Mouse (Mus musculus) c-Kit-negative CD71-positive TER-119-positive erythroid progenitor cells, embryonic 14.5 days (primary cell): Measurements from ENCODE around the gene Drd2.

Source experiments
- DNase-seq: peaks from one replicate; pipeline ENCODE4 v3.0.0-alpha.2; 2013; ENCODE audit warnings: low read depth, low spot score

Drd2 gene

GRCm38 (mm10) chr9:49340136-49341043 is at the start of gene Drd2:
Gene Drd2 (plus strand): TSS chr9:49340627.
- no peak for DNase-seq

GRCm38 (mm10) chr9:49295101-49295500 is 45.3 kb upstream of the Drd2 start:
- no peak for DNase-seq

GRCm38 (mm10) chr9:49307576-49307975 is 32.9 kb upstream of the Drd2 start:
- DNase-seq = no peak

GRCm38 (mm10) chr9:49310821-49311220 is 29.6 kb upstream of the Drd2 start:
- DNase-seq = no peak

GRCm38 (mm10) chr9:49318638-49319037 is 21.8 kb upstream of the Drd2 start:
- no peak for DNase-seq

- DNase-seq = no peak
These were observed 578 bp downstream of the Drd2 start for GRCm38 (mm10) chr9:49341044-49341365.

- DNase-seq = no peak
These were observed 25.3 kb downstream of the Drd2 start for GRCm38 (mm10) chr9:49365763-49366162.

- no peak for DNase-seq
These were observed 33.5 kb downstream of the Drd2 start for GRCm38 (mm10) chr9:49373946-49374345.

- no peak for DNase-seq
These were observed 39.5 kb downstream of the Drd2 start for GRCm38 (mm10) chr9:49379962-49380361.

- no peak for DNase-seq
These were observed 43.6 kb downstream of the Drd2 start for GRCm38 (mm10) chr9:49384041-49384440.

- no peak for DNase-seq
These were observed 44.4 kb downstream of the Drd2 start for GRCm38 (mm10) chr9:49384855-49385254.

GRCm38 (mm10) chr9:49385301-49385700 is 44.9 kb downstream of the Drd2 start:
- DNase-seq = no peak

GRCm38 (mm10) chr9:49386119-49386518 is 45.7 kb downstream of the Drd2 start:
- no peak for DNase-seq

- DNase-seq = no peak
These were observed 51.8 kb downstream of the Drd2 start for GRCm38 (mm10) chr9:49392242-49392641.

GRCm38 (mm10) chr9:49396006-49396405 is 55.6 kb downstream of the Drd2 start:
- DNase-seq = no peak

GRCm38 (mm10) chr9:49403711-49404110 is 63.3 kb downstream of the Drd2 start:
- no peak for DNase-seq

- DNase-seq = no peak
These were observed 66.6 kb downstream of the Drd2 start for GRCm38 (mm10) chr9:49407028-49407427.

GRCm38 (mm10) chr9:49410621-49411020 is 70.2 kb downstream of the Drd2 start:
- DNase-seq = no peak

GRCm38 (mm10) chr9:49423866-49424265 is 83.4 kb downstream of the Drd2 start:
- DNase-seq = no peak

- no peak for DNase-seq
These were observed 85.2 kb downstream of the Drd2 start for GRCm38 (mm10) chr9:49425585-49425984.

GRCm38 (mm10) chr9:49426921-49427320 is 86.5 kb downstream of the Drd2 start, which contains the start of gene Ankk1:
Gene Ankk1 (minus strand): TSS chr9:49427021.
- DNase-seq = no peak

GRCm38 (mm10) chr9:49427478-49427877 is 87.1 kb downstream of the Drd2 start:
- DNase-seq = no peak

- DNase-seq = no peak
These were observed 102.2 kb downstream of the Drd2 start for GRCm38 (mm10) chr9:49442621-49443020.
